Mouse (Mus musculus) kidney, adult 2 months (tissue): Measurements from ENCODE around the gene Foxp4. TPM values are rescaled to one million over a fixed set of nuclear protein-coding genes. Genes with fewer than 3 reads are reported as not detected.
"Not testable (repeated sequence)": the region's sequence is repeated elsewhere in the genome, so short reads cannot be mapped to it uniquely, and the experiment has no call there.

Source experiments
- DNase-seq: peaks from one replicate; pipeline ENCODE4 v3.0.0; 2021
- H3K27ac ChIP-seq: fragments of 200-500 bp; 2 replicates; pipeline ENCODE4 v1.5.1; 2012; ENCODE audit warnings: low read depth, low read length, control low read depth, inconsistent platforms; ENCODE audit not compliant: insufficient read depth
- H3K27me3 ChIP-seq: fragments of 200-500 bp; replicated peaks from 2 replicates; pipeline ENCODE4 v1.6.1; 2012; ENCODE audit warnings: mild to moderate bottlenecking, moderate library complexity, low read length, inconsistent platforms; ENCODE audit not compliant: control insufficient read depth, insufficient read depth
- H3K36me3 ChIP-seq: fragments of 200-500 bp; 2 replicates; pipeline ENCODE4 v1.6.1; 2012; ENCODE audit warnings: mild to moderate bottlenecking, moderate library complexity, low read length, inconsistent platforms; ENCODE audit not compliant: control insufficient read depth, insufficient read depth
- H3K4me1 ChIP-seq: fragments of 200-500 bp; 2 replicates; pipeline ENCODE4 v1.6.1; 2011; ENCODE audit warnings: low read length; ENCODE audit not compliant: control insufficient read depth, insufficient read depth
- H3K4me3 ChIP-seq: fragments of 200-500 bp; 2 replicates; pipeline ENCODE4 v1.5.1; 2011; ENCODE audit warnings: mild to moderate bottlenecking, low read depth, low read length, control low read depth; ENCODE audit not compliant: insufficient read depth
- CTCF ChIP-seq: fragments of 200-500 bp; conservative IDR thresholded peaks from 2 replicates; pipeline ENCODE4 v1.5.1; 2011; ENCODE audit warnings: low read depth, mild to moderate bottlenecking, control low read depth, low read length, moderate library complexity, mixed read lengths; ENCODE audit not compliant: insufficient read depth, insufficient read length
- POLR2A ChIP-seq: fragments of 200-500 bp; IDR thresholded peaks from one replicate; pipeline ENCODE4 v1.6.1; 2011; ENCODE audit warnings: low read depth, low read length, control low read depth
- WGBS: fragments of 180-500 bp; shearing (Covaris S2); methylation state at CpG from one replicate; pipeline ENCODE4 v1.1.7; 2018; 5-methylcytosine and 5-hydroxymethylcytosine counted together
- polyA plus RNA-seq: library from polyadenylated mRNA; depleted of rRNA; stranded (reverse); fragments of >200 nt; gene quantifications from 2 replicates; pipeline ENCODE4 v1.2.3, GENCODE M21; 2012

The Foxp4 gene
- polyA plus RNA-seq, 1 experiment = 23.5 TPM

DNA sequence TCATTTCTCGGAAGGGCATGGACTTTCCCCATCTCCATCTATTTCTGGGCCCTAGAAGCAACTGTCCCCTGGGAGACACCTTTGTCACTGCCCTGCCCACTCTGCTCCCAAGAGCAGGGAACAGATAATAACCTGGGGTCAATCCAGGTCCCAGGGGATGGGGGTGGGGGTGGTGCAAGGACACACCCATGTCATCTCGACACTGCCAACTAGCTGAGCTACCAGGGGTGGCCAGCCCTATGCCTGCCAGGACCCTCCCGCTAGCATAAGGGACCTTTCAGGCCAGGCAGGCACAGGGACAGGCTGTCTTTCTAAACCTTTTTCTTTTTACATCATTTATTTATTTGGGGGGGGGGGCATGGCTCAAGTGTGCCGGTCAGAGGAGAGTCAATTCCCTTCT, 61.4 kb downstream of the Foxp4 start:
- H3K36me3 ChIP-seq = no peaks in the 10 kb centered on the region
- WGBS = 64% methylated on average over 4 of the region's 4 CpGs
- no peak for TF ChIP-seq CTCF
- no peak overlapping the region for H3K27ac ChIP-seq
- no peaks in the 10 kb centered on the region for H3K4me1 ChIP-seq
- H3K4me3 ChIP-seq = no peak overlapping the region
- DNase-seq = no peak
- no peaks in the 10 kb centered on the region for H3K27me3 ChIP-seq

GRCm38 (mm10) chr17:47855544-47855943, 68.9 kb downstream of the Foxp4 start:
- TF ChIP-seq CTCF = no peak
- Histone ChIP-seq H3K4me3 (no peak overlapping the region), H3K4me1 (no peaks in the 10 kb centered on the region), H3K36me3 (no peaks in the 10 kb centered on the region), H3K27me3 (no peaks in the 10 kb centered on the region), H3K27ac (no peak overlapping the region)
- 80% methylated on average over 4 of the region's 4 CpGs for WGBS
- no peak for DNase-seq

DNA sequence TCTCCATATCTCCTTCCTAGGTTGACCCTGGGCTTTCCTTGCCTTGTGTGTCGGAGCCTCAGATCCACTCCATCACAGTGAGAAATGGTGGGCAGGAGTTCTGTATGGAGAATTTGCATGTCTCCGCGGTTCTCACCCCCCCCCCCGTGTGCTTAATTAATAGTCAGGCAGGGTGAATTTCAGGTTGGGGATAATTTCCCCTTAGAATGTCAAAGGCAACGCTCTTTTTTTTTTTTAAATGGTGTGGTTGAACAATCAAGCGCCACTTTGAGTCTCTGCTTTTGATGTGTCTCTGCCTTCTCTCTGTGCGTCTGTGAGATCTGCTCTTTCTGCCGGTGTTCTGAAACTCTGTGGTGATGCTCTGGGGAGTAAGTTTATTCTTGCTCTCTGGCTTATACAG, 69.5 kb downstream of the Foxp4 start:
- no peak overlapping the region for H3K27ac ChIP-seq
- H3K4me3 ChIP-seq = no peak overlapping the region
- no peaks in the 10 kb centered on the region for H3K4me1 ChIP-seq
- DNase-seq = no peak
- no peak for TF ChIP-seq CTCF
- no peak for TF ChIP-seq POLR2A
- WGBS = 86% methylated on average over 8 of the region's 8 CpGs
- no peaks in the 10 kb centered on the region for H3K27me3 ChIP-seq
- H3K36me3 ChIP-seq = no peaks in the 10 kb centered on the region

DNA sequence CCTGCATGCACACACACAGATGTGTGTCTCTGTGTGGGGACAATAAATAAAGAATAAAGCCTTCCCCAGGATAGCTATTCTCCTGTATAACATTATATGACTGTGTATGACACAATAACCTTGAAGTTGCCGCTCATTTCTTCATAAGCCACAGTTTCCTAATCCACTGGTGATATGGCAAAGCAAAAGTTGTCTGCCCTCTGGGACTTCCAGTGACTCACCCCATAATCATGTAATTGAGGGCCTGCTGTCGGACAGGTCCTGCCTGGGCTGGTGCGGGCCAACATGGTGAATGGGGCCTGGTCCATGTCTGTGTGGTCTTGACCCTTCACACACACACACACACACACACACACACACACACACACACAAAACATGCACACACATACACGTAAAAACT, 70.7 kb downstream of the Foxp4 start:
- Histone ChIP-seq H3K27me3 (no peaks in the 10 kb centered on the region), H3K4me3 (no peak overlapping the region), H3K27ac (no peak overlapping the region), H3K4me1 (no peaks in the 10 kb centered on the region), H3K36me3 (no peaks in the 10 kb centered on the region)
- 95% methylated on average over 4 of the region's 4 CpGs for WGBS
- DNase-seq = no peak
- no peak for TF ChIP-seq POLR2A
- no peak for TF ChIP-seq CTCF

DNA sequence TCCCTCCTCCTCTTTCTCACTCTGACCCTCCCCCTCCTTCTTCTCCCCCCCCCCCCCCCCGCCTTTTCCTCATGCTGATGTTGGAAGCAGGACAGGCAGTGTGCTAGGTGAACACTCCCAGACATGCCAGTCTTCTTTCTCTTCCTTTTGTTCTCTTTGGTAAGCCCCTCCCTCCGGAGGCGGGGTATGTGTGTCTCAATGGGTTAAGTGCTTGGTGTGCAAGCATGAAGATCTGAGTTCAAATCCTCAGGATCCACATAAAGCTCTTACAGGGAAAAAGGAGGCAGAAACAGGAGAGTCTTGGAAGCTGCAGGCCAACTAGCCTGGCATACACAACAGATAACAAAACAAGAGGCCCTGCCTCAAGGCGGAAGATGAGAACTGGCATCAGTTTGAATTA, 71.1 kb downstream of the Foxp4 start:
- H3K4me1 ChIP-seq = no peaks in the 10 kb centered on the region
- TF ChIP-seq POLR2A (no peak), CTCF (no peak)
- H3K27ac ChIP-seq = no peak overlapping the region
- no peaks in the 10 kb centered on the region for H3K36me3 ChIP-seq
- 98% methylated on average over 3 of the region's 4 CpGs for WGBS
- H3K4me3 ChIP-seq = no peak overlapping the region
- no peaks in the 10 kb centered on the region for H3K27me3 ChIP-seq
- no peak for DNase-seq

GRCm38 (mm10) chr17:47851798-47852360, 72.6 kb downstream of the Foxp4 start:
- H3K4me3 ChIP-seq, H3K4me1 ChIP-seq, H3K27ac ChIP-seq, H3K27me3 ChIP-seq, H3K36me3 ChIP-seq: not testable (repeated sequence)
- DNase-seq = peak; percentile 63
- 11% methylated on average over 22 of the region's 22 CpGs for WGBS

DNA sequence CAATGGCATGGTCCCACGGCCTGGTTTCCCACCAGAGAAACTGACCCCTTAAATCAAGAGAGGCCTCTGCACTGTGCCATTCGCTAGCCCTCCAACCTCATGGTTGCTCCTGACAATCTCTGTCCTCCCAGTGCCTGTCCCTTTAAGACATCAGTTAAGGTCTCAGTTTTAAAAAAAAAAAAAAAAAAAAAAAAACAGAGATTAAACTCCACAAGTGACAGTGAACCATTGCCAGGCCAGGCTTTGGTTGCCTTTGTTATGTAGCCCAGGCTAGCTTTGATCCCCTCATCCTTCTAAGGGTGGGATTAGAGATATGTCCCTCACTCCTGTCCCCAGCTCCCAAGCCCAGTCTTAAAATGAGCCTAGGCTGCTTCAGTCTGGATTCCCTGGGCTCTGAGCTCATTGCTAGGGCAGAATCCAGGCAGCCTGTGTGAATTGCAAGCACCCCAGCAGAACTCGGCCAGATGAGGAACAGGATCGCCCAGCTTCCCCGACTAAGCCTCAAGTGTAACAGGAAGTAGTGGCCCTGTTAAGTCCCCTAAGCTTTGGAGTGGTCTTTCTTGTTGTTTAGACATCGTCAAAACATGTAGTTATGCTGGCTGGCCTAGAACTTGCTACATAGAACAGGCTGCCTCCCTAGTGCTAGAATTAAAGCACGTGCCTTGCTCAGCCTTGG, 73.7 kb downstream of the Foxp4 start:
- Histone ChIP-seq H3K36me3 (no peaks in the 10 kb centered on the region), H3K27ac (no peak overlapping the region), H3K4me3 (no peak overlapping the region), H3K27me3 (no peaks in the 10 kb centered on the region), H3K4me1 (no peaks in the 10 kb centered on the region)
- TF ChIP-seq POLR2A (no peak), CTCF (no peak)
- DNase-seq = no peak
- 88% methylated on average over 7 of the region's 7 CpGs for WGBS

- no peak for TF ChIP-seq CTCF
- TF ChIP-seq POLR2A = no peak
- WGBS = 81% methylated on average over 3 of the region's 3 CpGs
- Histone ChIP-seq H3K27ac (no peak overlapping the region), H3K4me3 (no peak overlapping the region), H3K27me3 (no peaks in the 10 kb centered on the region), H3K4me1 (no peaks in the 10 kb centered on the region), H3K36me3 (no peaks in the 10 kb centered on the region)
- DNase-seq = no peak
Observed at GRCm38 (mm10) chr17:47850035-47850434, 74.4 kb downstream of the Foxp4 start.
